In genomic region chr1:87594671-87595070, GRCm38 (mm10) we compare ENCODE assay signal across 25 mouse cellular contexts. TPM values are rescaled to one million over a fixed set of nuclear protein-coding genes. Genes with fewer than 3 reads are reported as not detected.
DNase-seq lines count a peak whose midpoint lies in the region; ATAC-seq and TF ChIP-seq lines count a peak whose summit lies in the region.
"Had no signal": no experiment of that assay in that cellular context is flagged by ENCODE, and none has a peak within 500 bp of the region (broad histone marks: within the 10 kb centered on the region; RNA-seq: fewer than 3 reads in every experiment).

No protein-coding gene starts in this region.

- peak; percentile 68 for ATAC-seq in cerebellum, adult (ENCODE audit: insufficient number of reproducible peaks, low FRiP score, low TSS enrichment)
- peak; percentile 18; the same call in 1 of the 2 replicates for ATAC-seq in erythroblast, adult 5-6 weeks (replicated peaks; ENCODE audit: low FRiP score, poor library complexity, severe bottlenecking)
- ATAC-seq: activated CD4-positive, CD25-positive, alpha-beta regulatory T cell, adult 4 months; forebrain, embryonic 16.5 days; intestine, embryonic 15.5 days had no signal

- peak overlapping the region; percentile 39 for H3K4me3 ChIP-seq in gastrocnemius, adult 2 months
- H3K4me3 ChIP-seq: embryonic facial prominence, embryonic 12.5 days; heart, embryonic 13.5 days; hindbrain, embryonic 15.5 days; intestine, embryonic 15.5 days; neural tube, embryonic 12.5 days had no signal

- intact Hi-C loops in gastrocnemius, adult 2 months (cut with DNase I), result no loop called here
- intact Hi-C loops in gastrocnemius, postnatal 36 days (cut with DNase I), result no loop called here

- peak overlapping the region; percentile 86 for H3K27ac ChIP-seq in gastrocnemius, adult 2 months
- H3K27ac ChIP-seq: embryonic facial prominence, embryonic 12.5 days; heart, embryonic 13.5 days; hindbrain, embryonic 15.5 days; intestine, embryonic 15.5 days; liver, embryonic 14.5 days; macrophage; neural tube, embryonic 12.5 days had no signal

- DNase-seq in cerebellum, adult 9-10 months, result no peak
- DNase-seq in gastrocnemius, adult 2 months, result no peak
- DNase-seq in gastrocnemius, postnatal 36 days, result no peak
- DNase-seq in thymus, postnatal 36 days, result no peak
- DNase-seq in neural tube, embryonic 10.5 days (ENCODE audit: extremely low spot score, low spot score), result no peak
- DNase-seq: embryo, embryonic 11 days; kidney, adult 2 months; kidney, postnatal 36 days; liver; lung, adult 2 months; lung, postnatal 10 days; midbrain, embryonic 14.5 days had no signal

- no peak for TF ChIP-seq CTCF in gastrocnemius, adult 2 months (IDR thresholded peaks at IDR 0.05)

RNA-seq across cellular contexts. Expression of gene Ngef, which starts 21.0 kb away (rescaled TPM):
- under 1 TPM; 0.08 to 0.17 TPM for total RNA-seq in gastrocnemius, adult 2 months (2021)
- under 1 TPM; 0.26 to 0.32 TPM for total RNA-seq in gastrocnemius, postnatal 36 days (2021)
- total RNA-seq in erythroblast, adult 5-6 weeks (2015; ENCODE audit: low replicate concordance), result not detected in 2 replicates
- total RNA-seq in erythroblast, adult 5-6 weeks (2017; ENCODE audit: low replicate concordance), result not detected in 2 replicates
- total RNA-seq: CH12.LX; hematopoietic stem cell, adult 5-6 weeks had no signal

RNA-seq across cellular contexts. Expression of gene Inpp5d, which starts 25.4 kb away (rescaled TPM):
- total RNA-seq in gastrocnemius, adult 2 months (2021), result 1 to 10 TPM; 3.8 to 4.2 TPM
- total RNA-seq in gastrocnemius, postnatal 36 days (2021), result 1 to 10 TPM; 3.8 to 5.3 TPM
- 50.1 and 53.1 TPM in 2 replicates for total RNA-seq in erythroblast, adult 5-6 weeks (2015; ENCODE audit: low replicate concordance)
- 19.9 and 25.2 TPM in 2 replicates for total RNA-seq in erythroblast, adult 5-6 weeks (2017; ENCODE audit: low replicate concordance)
